Mouse (Mus musculus) hindlimb bud, embryonic 11.5 days (tissue): ENCODE results near the gene Carns1.

ENCODE experiments used
- DNase-seq: peaks from one replicate; pipeline ENCODE4 v3.0.0-alpha.2; 2012; ENCODE audit warnings: low read depth, low spot score; ENCODE audit errors: extremely low spot score

Carns1 gene

DNA sequence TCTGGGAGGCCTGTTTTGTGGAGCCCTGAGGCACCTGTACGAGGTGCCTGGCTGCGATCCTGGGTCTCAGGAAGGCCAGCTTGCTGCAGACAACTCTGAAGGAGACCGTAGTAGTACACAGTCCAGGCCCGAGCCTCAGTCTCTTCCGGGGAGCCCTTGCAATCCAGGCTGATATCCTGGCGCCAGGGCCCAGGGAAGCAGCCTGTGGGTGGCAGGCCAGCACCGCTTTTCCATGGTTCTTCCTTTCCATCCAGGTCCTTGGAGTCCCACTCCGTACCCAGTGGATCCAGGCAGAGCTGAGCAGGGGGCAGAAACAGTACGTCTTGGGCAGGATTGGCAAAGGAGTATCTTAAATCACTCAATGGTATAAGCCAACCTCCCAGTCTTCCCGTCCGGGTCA, 2.4 kb downstream of the Carns1 start:
- no peak for DNase-seq

DNA sequence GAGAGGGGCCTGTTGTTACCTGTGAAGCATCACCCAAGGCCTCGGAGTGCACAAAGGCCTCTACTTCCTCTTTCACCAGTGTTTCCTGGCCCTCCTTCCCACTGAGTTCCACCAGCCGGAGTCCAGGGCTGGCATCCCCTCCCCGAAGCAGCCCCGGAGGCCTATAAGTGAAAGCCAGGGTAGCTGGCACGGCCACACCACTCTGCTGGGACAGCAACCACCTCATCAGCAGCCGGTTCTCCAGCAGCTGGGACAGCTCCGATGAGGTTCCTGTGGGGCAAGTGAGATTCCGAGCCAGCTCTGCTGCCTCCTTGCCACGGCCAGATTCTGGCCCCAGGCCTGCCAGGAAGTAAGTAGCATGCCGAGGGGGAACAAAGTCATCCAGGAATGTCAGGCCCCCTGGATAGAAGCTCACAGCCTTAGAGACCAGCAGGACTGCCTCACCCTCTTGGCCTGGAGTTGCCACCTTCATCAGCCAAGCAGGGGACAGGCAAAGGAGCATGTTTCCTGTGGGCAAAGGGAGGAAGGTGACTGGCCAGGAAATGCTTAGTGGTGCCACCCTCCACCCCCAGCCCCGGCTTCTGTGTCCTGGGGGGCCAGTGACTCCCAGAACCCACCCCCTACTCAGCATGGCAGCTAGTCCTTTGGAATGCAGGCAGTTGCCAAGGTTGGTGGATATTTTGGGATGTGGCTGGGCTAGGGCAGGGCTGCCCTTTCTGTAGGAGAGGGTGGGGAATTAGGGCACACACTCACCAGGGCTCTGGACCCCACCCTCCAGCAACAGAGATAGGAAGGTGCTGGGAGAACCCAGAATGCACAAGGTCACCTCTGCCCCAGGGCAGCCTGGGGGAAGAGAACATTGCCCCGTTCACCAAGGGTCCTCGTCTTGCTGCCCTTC, 3.6 kb downstream of the Carns1 start:
- no peak for DNase-seq

DNA sequence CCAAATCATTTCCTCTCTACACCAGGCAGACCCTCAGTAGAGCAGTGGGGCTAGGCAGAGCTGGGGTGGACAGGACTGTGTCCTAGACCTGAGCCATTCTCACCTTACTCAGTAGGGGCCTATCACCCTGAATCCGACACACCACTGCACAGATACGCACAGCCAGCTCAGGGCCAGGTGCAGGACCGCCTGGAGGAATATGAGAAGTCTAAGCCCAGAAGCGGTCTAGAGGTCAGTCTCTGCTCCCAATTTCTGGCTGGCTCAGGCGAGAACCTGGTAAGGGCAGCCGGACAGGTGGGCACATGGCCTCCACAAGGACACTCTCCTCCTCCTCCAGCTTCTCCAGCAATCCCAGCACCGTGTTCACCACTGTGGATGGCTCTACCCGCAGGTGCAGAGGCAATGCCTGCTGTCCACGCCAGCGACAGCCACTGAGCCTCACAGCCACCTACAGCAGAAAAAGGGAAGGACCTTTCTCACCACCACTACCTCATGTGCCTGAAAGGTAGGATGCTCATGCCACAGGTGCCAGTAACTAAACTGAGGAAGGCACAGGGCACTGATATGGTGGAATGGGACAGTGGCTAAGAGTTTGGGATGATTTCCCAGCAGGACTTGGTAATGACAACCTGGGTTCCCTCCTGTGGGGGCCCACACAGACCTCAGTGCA, 4.4 kb downstream of the Carns1 start:
- no peak for DNase-seq

DNA sequence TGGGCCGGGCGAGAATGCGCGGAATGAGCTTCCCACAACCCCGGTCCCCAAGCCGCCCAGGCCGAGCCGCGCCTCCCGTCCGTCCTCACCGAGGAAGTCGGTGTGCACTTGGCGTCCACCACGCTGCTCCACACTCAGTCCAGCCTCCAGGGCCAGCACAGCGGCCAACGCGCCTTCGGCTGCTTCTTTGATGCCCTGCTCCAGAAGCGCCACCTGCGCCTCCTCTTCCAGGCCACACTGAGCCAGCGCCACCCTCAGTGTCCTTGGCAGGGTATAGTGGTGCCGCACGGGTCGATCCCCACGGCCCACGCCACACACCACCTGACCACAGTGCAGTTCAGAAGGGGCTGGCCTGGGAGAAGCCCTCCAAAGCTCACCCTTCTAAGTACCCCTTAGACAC, 5.5 kb downstream of the Carns1 start:
- no peak for DNase-seq

DNA sequence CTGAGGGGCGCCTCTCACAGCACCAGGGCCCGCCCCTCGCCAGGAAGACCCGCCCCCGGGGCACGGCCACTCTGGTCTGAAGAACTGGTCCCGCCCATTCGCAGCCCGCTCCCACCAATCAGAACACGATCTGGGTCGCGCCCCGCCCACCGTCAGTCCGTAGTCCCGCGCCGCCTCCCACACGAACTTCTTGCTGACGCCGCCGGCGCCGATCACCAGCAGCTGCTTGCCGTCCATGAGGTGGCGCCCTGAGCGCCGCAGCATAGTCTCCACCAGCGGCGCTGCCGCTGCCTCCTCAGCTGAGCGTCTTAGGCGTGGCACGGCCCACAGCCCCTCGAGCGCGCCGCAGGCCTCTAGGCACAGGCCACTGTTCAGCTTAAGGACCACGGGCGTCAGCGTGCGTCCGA, 5.9 kb downstream of the Carns1 start:
- peak; percentile 89 for DNase-seq

DNA sequence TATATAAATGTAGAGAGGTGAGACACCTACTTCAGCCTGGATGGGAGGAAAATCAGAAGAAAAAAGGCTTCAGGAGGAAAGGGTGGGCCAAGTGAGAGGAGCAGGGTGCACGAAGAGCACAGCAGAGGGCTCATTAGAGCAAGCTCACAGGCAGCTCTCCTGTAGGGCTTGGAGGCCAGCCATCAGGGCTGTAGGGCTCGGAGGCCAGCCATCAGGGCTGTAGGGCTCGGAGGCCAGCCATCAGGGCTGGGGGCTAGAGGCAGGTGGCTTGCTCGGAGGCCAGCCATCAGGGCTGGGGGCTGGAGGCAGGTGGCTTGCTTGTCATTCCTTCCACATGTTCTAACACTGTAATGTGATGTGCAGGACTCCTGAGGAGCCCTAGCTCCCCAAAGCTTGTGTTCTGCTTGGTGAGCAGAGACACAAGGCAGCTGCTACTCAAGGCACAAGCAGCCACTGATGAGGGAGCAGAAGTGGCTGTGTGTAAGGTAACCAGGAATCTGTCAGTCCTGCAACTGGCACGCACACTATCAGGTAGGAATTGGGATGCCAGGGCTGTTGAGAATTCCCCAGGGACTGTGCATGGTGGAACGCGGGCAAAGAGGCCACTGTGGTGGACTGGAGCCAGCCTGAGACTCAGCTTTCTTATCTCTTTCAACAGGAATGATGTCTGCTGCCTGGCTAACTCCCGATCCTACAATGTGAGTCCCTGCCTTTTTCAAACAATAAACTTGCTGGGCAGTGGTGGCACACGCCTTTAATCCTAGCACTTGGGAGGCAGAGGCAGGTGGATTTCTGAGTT, 8.4 kb downstream of the Carns1 start:
- no peak for DNase-seq

DNA sequence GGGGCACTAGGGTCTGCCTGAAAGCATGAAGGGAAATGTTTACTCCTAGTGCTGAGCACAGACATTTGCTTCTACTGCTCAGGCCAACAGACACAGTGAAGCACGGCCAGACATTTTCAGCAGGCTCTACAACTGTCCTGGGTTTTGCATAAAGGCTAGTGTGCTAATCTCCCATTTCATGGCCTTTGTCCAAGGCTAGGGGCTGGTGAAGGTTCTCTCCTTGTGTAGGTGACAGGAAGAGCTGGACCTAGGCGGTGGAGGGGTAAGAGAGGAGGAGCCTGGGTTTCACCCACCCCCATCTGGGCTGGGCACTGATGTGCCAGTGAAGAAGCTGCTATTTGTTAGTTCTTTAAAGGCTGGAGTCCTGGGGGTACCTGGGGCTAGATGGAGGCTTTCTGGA, 10.6 kb downstream of the Carns1 start:
- no peak for DNase-seq

DNA sequence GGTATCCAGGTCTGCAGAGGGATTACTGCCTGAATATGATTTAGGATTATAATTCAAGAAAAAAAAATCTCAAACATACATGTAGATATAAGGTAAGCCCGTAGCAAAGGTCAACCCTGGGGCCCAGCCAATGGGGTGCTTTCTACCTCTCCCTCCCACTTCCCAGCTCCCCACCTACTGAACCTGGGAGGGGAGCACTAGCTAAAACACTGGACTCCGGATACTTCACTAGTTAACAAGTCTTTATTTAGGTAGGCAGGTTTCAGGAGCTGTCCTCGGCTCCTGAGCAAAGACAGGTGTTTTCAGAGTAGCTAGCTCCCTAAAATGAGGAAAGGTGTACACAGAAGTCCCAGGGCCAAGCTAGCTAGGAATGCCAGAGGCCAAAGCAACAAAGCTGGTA, 11.2 kb downstream of the Carns1 start:
- no peak for DNase-seq

DNA sequence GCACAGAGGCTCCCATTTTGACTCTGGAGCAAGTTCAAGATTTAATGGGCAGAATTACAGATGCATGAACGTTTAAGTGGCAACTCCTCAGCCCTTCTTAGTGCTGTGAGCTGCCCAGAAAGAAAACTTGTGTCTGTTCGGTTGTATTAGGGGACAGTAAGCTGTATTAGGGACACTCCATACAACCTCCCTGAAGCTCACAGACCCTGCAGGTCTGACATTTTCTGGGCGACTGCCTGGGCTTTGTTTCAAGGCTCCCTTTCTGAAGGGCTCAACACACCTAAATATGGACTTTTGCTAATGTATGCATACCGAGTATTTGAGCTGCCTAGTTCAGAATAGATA, 11.8 kb downstream of the Carns1 start:
- DNase-seq, result no peak

DNA sequence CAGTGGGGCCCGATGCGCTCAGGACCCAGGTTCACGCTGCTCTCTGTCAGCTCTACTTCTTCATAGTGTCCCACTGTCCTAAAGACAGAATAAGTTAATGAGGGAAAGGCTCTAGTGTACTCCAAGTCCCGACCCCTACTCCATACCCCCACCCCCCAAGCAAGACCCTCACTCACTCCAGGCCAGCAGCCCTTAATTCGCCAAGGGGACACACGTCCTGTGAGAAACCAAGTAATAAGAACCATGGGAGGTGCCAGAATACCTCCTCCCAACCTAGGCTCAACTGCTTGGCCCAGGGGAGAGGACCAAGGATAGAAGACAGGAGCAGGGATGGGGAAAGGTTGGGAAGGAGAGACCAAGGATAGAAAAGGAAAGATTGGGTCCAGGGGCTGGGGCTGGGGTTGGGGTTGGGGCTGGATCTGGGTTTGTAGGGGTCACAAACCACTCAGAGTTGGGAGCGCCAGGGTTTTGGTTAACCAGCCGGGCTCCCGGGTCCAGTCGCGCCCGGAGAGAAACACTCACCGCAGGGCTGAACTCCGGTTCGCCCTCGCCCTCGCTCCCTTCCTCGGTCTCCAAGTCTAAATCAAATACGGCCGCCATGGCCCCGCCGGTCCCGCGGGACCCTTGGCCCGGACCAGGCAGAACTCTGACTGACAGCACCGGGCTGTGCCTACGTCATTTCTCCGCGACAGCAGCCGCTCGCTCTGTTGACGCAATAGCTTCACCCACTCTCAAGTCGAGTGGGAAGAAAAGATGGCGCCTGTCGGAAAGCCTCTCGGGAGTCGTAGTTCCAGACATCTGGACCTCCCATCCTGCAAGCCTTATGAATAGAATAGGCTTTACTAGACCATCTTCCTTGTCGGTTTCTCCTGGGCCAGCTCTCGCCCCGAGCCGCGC, 12.4 kb downstream of the Carns1 start, which contains the start of gene Rps6kb2:
Gene Rps6kb2 (minus strand): TSS at position 709 of the 897 bp plus-strand sequence.
- peak; percentile 86 for DNase-seq

DNA sequence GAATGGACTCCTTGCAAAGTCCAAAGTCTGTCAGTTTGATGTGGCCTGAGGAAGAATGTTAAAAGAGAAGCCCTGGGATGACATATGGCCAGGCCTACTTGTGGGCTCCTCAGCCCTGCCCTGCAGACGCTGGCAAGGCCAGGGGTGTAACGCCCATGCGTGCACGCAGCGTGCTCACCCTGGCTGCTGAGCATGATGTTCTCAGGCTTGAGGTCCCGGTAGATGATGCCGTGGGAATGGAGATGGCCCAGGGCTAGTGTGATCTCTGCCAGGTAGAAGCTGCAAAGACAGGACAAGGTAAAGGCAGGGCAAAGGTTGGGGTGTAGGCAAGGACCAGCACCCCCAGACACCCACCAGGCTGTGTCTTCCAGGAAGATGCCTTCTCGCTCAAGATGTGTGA, 16.2 kb downstream of the Carns1 start:
- DNase-seq, result no peak

DNA sequence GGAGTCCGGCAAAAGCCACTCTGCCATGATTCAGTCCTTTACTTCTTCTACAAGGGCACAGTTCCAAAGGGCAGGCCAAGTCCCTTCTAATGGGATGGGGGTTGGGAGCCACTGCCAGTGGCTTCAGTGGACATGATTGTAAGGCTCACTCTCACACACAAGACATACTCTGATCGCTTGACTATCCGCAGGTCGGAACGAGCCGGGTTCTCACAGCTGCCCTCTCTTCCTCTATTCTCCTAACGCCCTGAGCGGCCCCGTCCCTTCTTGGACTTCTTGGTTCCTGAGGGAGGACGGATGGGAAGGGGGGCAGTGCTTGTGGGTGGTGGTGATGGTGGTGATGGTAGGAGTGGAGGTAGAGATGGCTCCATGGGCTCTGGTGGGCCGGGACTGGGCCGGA, 18.5 kb downstream of the Carns1 start:
- DNase-seq, result no peak

DNA sequence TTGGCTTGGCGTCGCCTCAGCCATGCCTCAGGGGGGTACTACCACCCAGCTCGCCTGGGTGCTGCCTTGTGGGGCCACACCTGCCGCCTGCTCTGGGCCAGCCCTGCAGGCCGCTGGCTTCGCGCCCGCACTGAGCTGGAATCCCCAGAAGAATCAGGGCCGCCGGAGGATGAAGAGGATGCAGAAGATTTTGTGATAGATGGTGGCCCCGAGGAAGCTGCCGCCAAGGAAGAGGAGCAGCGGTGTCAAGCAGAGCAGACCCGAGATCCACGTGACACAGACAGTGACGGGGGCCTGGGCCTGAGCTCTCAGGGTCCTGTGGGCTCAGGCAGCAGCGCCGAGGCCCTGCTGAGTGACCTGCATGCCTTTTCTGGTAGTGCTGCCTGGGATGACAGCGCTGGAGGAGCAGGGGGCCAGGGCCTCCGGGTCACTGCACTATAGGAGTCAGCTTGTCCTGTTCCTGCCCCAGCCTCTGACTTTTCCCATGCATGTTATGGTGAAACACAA, 19.2 kb downstream of the Carns1 start:
- no peak for DNase-seq

DNA sequence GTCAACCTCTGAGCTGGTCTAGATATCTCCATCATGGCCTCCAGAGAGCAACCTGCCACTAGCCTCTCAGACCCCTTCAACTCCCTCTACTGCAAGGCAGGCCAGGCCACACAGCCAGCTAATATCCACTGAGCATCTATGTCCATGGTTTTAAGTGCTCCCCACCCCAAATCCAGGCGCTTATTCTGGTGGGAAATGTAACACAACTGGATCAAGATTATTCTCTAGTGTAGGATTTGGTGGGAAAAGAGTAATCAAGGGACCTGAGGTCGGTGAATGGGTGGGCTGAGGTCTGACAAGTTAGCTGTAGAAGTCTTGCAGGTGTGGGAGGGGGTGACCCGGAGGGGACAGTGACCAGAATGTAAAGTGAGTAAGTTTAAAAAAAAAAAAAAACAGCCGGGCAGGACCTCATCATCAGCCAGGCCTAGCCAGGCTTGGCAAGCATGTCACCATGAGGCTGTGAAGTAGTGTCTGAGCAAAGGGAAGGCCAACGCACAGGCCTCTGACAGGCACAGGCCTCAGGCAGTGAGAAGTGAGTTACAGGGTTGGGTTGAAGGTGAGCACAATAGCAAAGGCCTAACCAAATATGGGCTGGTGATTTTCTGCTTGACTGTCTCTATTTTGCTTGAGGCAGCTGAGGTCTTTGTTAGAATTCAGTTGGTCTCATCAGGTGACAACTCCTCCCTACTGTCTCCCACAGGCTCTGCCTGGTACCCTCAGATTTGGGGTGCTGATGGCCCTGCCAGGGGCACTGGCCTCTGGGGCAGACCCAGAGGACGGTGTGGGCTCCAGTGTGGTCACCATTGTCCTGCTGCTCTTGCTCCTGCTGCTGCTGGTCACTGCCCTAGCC, 19.8 kb downstream of the Carns1 start:
- no peak for DNase-seq

DNA sequence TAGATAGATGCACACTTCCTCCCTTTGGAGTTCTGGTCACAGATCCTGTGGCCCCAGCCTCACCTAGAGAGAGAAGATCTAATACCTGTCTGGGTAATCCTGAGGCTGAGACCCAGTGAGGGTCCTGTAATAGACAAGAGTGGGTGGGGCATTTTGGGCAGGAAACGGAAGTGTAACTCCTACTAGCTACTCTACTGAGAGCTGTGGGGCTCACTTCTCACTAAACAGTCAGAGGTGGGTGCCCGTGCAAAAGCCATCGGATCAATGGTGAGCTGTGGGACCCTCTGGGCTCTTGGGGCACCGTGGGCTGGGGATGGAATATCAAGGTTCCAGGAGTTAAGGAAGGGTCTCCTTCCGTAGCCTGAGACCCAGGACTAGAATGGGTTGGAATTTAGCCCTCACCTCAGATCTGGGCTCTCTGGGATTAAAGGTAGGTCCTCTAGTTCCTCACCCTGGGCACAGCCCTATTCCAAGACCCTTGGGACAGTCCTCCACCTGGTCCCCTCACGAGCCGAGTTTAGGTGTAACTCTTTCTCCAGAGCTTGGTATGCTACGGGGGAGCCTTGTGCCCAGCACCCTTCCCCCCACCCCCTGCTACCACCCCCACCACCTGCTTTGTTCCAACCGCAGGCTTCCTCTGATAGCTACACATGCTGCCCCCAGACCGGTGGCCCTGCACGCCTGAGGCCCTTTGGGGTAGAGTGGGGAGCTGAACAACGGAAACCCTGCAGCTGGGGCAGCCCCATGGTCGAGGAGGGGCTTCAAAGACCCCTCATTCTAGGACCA, 20.6 kb downstream of the Carns1 start:
- no peak for DNase-seq

DNA sequence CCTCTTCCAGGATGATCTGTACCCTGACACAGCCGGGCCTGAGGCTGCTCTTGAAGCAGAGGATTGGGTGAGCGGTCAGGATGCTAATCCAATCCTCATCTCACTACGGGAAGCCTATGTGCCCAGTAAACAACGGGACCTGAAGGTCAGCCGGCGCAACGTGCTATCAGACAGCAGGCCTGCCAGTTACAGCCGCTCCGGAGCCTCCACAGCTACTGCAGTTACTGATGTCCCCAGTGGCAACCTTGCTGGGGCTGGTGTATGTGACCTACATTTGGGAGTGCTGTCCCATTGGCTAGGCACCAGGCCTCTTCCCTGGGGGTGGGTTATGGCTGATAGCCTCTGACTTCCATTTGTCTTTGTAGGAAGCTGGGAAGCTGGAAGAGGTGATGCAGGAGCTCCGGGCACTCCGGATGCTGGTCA, 22.0 kb downstream of the Carns1 start, which contains the start of gene Ptprcap:
Gene Ptprcap (plus strand): TSS at position 373 of the 423 bp plus-strand sequence.
- DNase-seq, result no peak

DNA sequence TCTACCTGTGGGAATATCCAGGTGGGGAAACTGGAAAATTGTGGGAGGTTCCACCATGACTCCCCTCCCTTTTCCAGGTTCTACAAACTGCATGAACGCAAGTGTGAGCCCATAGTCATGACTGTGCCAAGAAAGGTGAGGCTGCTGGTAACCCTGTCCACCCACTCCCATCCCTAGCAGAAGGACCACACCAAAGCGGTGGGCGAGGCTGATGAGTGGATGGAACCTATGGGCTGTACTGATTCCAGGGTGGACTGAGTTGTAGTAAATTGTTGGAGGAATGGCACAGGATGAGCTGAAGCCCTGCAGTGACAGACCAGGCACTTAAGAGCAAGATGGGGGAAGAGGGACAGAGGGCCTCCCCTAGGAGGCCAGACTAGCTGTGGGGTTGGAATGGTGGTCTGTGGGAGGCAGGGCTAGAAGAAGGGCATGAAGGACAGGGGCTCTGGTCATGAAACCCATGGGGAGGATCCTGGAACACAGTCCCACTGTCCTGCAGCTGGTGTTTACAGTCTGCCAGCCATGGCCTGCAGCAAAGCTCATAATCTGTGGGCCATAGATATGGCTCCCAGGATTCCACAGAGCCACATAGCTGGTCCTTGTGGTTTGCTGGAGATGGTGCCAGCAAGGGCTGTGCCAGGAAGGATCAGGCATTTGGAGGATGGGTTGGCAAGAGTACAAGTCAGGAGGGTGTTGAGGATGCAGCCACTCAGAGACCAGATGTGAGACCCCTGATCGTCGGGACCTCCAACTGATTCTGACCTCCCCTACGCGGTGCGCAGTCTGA, 22.6 kb downstream of the Carns1 start:
- no peak for DNase-seq

DNA sequence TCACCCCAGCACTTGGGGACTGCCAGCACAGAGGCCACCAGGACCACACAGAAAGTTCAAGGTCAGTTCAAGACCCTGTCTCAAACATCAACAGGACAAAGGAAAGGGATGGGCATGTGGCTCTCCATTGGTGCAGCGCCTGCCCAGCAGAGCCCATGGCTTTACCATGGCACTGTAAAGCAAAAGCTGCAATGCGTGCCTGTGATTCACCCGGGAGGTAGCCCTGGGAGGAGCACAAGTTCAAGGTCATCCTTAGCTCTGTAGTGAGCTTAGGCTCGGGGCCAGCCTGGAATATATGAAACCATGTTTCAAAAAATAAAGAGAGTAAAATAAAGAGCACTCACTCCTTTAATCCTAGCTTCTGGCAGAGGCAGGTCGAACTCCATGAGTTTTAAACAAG, 23.4 kb downstream of the Carns1 start:
- no peak for DNase-seq
